Mouse (Mus musculus): ENCODE results near the gene Stab1. TPM values are rescaled to one million over a fixed set of nuclear protein-coding genes. Genes with fewer than 3 reads are reported as not detected.

Stab1 gene
- polyA plus RNA-seq, 1 experiment: 11.7 TPM

DNA sequence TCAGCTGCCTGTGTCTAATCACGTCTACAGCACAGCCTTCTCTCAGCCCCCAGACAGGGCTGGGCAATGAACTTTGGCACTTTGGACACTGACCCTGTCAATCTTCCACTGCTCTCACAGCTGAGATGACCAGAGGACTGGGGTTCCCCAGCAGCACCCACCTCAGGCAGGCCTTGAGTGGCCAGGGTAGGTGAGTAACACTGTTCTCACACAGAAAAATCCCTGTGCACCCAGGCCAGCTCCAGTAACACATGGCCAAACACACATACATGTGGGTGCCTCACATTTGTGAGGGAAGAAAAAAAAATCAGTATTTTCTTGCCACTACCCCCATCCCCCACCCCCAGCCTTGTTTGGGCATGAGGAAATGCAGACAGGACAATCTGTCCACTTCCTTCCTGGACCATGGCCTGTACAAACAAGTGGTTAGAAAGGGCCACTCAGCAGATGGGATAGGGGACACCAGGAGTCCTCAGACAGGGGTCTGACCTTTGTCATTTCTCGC lies 14.4 kb upstream of the Stab1 start:
- Histone ChIP-seq H3K9me3 (no peaks in the 10 kb centered on the region), H3K4me1 (peaks cover 58% of the 10 kb centered on the region), H3K36me3 (replicated peaks; ENCODE audit: low read length) (peaks cover 98% of the 10 kb centered on the region), H3K27me3 (replicated peaks) (no peaks in the 10 kb centered on the region), H3K4me3 (replicated peaks) (no peak overlapping the region)
- TF ChIP-seq FLI1 (IDR thresholded peaks at IDR 0.05; ENCODE audit: low read length): no peak
- no peak for TF ChIP-seq GATA1 (IDR thresholded peaks at IDR 0.05; ENCODE audit: borderline replicate concordance, low read length)

- Histone ChIP-seq H3K36me3 (replicated peaks; ENCODE audit: low read length) (peaks cover 98% of the 10 kb centered on the region), H3K9me3 (no peaks in the 10 kb centered on the region), H3K27me3 (replicated peaks) (no peaks in the 10 kb centered on the region), H3K4me3 (replicated peaks) (no peak overlapping the region), H3K4me1 (peaks cover 58% of the 10 kb centered on the region)
- TF ChIP-seq FLI1 (IDR thresholded peaks at IDR 0.05; ENCODE audit: low read length): no peak
These were observed 13.1 kb upstream of the Stab1 start for GRCm38 (mm10) chr14:31181512-31181911.

DNA sequence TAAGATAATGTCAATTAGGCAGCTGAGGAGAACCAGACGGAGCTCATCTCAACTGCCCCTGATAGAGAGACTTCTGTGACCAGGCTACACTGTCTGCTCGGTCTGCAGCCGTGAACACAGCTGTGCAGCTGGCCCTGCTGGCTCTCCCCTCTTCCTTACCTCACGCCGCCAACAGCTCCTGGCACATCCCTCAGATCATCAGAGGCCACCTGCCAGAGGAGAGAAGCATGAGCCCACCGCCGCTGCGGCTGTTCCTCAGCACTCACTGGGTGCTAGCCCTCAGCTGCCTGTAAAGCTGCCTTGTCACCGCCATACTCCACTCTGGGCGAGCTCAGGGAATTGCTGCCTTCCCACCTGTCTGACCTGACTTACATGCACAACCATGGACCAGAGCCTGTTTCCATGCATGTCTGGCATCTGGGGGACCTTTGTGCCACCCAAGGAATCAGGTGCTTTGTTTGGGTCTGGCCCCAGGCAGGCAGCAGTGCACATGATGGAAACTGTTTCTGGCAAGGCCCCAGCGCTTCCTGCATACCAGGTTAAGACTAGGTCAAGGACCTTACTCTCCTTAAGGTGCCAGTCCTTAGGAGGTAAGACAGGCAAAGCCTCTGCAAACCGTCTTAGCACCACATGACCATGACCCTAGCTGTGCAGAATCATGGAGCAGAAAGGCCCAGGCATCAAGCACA lies 11.4 kb upstream of the Stab1 start:
- Histone ChIP-seq H3K4me1 (peaks cover 64% of the 10 kb centered on the region), H3K36me3 (replicated peaks; ENCODE audit: low read length) (peaks cover 98% of the 10 kb centered on the region), H3K9me3 (no peaks in the 10 kb centered on the region), H3K4me3 (replicated peaks) (no peak overlapping the region), H3K27me3 (replicated peaks) (no peaks in the 10 kb centered on the region)
- TF ChIP-seq FLI1 (IDR thresholded peaks at IDR 0.05; ENCODE audit: low read length) (no peak), GATA1 (IDR thresholded peaks at IDR 0.05; ENCODE audit: borderline replicate concordance, low read length) (no peak)

- Histone ChIP-seq H3K27me3 (replicated peaks) (no peaks in the 10 kb centered on the region), H3K4me1 (peaks cover 56% of the 10 kb centered on the region), H3K9me3 (no peaks in the 10 kb centered on the region), H3K4me3 (replicated peaks) (no peak overlapping the region), H3K36me3 (replicated peaks; ENCODE audit: low read length) (peaks cover 98% of the 10 kb centered on the region)
- TF ChIP-seq GATA1 (IDR thresholded peaks at IDR 0.05; ENCODE audit: borderline replicate concordance, low read length): no peak
- TF ChIP-seq FLI1 (IDR thresholded peaks at IDR 0.05; ENCODE audit: low read length): no peak
These were observed 9.3 kb upstream of the Stab1 start for GRCm38 (mm10) chr14:31177715-31178114.

DNA sequence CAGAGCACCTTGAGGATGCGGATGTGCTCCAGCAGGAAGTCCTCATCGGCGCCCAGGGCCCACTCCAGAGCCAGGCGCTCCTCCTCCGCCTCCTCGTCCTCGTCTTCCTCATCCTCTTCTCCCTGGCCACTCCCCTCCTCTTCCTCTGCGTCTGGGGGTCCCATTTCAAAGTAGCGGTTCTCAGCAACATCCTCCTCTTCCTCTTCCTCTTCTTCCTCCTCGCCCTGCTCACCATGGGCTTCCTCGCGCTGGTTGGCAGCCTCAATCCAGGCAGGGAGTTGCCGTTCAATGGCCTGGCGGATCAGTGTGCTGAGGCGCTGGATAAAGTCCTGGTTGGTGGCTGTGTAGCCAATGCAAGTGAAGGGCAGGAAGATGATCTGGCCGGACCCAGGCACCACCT lies 8.8 kb upstream of the Stab1 start:
- Histone ChIP-seq H3K4me1 (peaks cover 56% of the 10 kb centered on the region), H3K9me3 (no peaks in the 10 kb centered on the region), H3K4me3 (replicated peaks) (no peak overlapping the region), H3K27me3 (replicated peaks) (no peaks in the 10 kb centered on the region), H3K36me3 (replicated peaks; ENCODE audit: low read length) (peaks cover 98% of the 10 kb centered on the region)
- TF ChIP-seq GATA1 (IDR thresholded peaks at IDR 0.05; ENCODE audit: borderline replicate concordance, low read length) (no peak), FLI1 (IDR thresholded peaks at IDR 0.05; ENCODE audit: low read length) (no peak)

GRCm38 (mm10) chr14:31173537-31173936 lies 5.1 kb upstream of the Stab1 start:
- H3K4me3 ChIP-seq (replicated peaks): no peak overlapping the region
- H3K9me3 ChIP-seq: no peaks in the 10 kb centered on the region
- peaks cover 4% of the 10 kb centered on the region for H3K27me3 ChIP-seq (replicated peaks)
- TF ChIP-seq FLI1 (IDR thresholded peaks at IDR 0.05; ENCODE audit: low read length) (no peak), GATA1 (IDR thresholded peaks at IDR 0.05; ENCODE audit: borderline replicate concordance, low read length) (no peak)
- H3K4me1 ChIP-seq: peaks cover 75% of the 10 kb centered on the region
- peaks cover 85% of the 10 kb centered on the region for H3K36me3 ChIP-seq (replicated peaks; ENCODE audit: low read length)

DNA sequence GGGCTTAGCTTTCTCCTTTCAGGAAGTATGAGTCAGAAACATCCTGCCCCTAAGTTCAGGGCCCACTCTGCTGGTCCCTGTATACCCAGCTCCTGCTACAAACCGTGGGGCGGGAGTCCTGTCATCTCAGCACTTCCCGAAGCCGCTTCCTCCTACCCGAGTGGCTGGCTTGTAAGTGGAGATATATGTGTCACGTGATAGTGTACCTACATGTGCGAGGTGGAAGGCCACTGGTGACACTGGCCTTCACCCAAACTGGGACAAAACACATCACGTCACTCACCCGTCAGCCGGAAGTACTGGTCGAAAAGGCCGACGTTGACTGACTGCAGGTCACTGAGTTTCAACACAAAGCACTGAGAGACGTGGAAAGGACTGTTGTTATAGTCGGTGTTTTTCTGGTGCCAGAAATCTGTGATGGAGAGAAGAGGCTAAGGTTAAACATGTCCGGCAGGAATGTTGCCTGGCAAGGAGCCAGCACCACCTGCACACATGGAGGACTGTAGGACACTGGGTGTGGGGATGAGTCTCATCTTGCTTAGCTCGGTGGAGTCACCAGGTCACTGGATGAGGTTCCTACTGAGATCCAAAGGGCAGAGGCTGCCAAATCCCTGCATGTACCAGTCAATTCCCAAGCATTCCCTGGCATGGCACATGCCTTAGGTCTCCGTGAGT lies 4.5 kb upstream of the Stab1 start:
- peaks cover 81% of the 10 kb centered on the region for H3K4me1 ChIP-seq
- no peak overlapping the region for H3K4me3 ChIP-seq (replicated peaks)
- peaks cover 10% of the 10 kb centered on the region for H3K27me3 ChIP-seq (replicated peaks)
- no peaks in the 10 kb centered on the region for H3K9me3 ChIP-seq
- TF ChIP-seq GATA1 (IDR thresholded peaks at IDR 0.05; ENCODE audit: borderline replicate concordance, low read length): no peak
- TF ChIP-seq FLI1 (IDR thresholded peaks at IDR 0.05; ENCODE audit: low read length): no peak
- peaks cover 80% of the 10 kb centered on the region for H3K36me3 ChIP-seq (replicated peaks; ENCODE audit: low read length)

DNA sequence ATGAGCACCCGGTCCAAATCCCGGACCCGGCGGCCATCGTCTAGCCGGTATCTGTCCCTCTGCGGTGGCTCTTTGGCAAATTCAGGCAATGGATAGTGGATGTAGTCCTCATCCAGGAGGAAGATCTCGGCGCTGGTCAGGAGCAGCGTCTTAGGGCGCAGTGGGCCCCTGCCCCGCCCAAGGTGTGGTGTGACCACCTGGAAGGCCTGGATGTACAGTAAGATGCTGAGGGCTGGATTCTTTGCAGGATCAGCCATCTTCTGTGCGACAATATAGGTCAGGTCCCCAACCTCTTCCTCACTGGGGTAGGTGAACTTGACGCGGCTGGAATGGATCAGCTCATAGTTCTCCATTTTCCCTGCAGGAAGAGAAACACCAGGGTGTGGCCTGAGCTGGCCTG lies 3.4 kb upstream of the Stab1 start:
- peaks cover 87% of the 10 kb centered on the region for H3K4me1 ChIP-seq
- TF ChIP-seq FLI1 (IDR thresholded peaks at IDR 0.05; ENCODE audit: low read length): no peak
- TF ChIP-seq GATA1 (IDR thresholded peaks at IDR 0.05; ENCODE audit: borderline replicate concordance, low read length): no peak
- H3K4me3 ChIP-seq (replicated peaks): no peak overlapping the region
- H3K36me3 ChIP-seq (replicated peaks; ENCODE audit: low read length): peaks cover 69% of the 10 kb centered on the region
- H3K27me3 ChIP-seq (replicated peaks): peaks cover 21% of the 10 kb centered on the region
- no peaks in the 10 kb centered on the region for H3K9me3 ChIP-seq

DNA sequence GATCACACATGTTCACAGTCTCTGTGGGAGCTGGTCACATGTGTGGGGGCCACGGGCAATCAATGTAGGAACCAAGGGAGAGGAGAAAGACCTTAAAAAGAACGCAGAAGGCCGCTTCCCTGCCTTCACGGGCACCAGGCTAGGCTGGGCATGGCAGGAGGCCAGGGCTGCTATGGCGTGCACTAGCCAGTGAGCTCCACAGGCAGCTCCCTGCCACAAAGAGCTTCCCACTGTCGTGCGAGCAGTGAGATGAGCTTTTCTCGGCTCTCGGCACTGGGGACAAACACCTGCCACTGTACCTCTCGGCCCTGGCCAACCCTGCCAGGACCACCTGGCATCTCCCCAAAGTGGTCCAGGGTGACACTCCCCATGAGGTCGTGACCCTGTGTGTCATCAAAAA lies 2.9 kb upstream of the Stab1 start:
- Histone ChIP-seq H3K27me3 (replicated peaks) (peaks cover 26% of the 10 kb centered on the region), H3K36me3 (replicated peaks; ENCODE audit: low read length) (peaks cover 65% of the 10 kb centered on the region), H3K4me1 (peaks cover 87% of the 10 kb centered on the region), H3K9me3 (no peaks in the 10 kb centered on the region), H3K4me3 (replicated peaks) (no peak overlapping the region)
- TF ChIP-seq FLI1 (IDR thresholded peaks at IDR 0.05; ENCODE audit: low read length) (no peak), GATA1 (IDR thresholded peaks at IDR 0.05; ENCODE audit: borderline replicate concordance, low read length) (no peak)

GRCm38 (mm10) chr14:31170963-31171362 lies 2.5 kb upstream of the Stab1 start:
- H3K27me3 ChIP-seq (replicated peaks): peaks cover 30% of the 10 kb centered on the region
- peaks cover 87% of the 10 kb centered on the region for H3K4me1 ChIP-seq
- H3K4me3 ChIP-seq (replicated peaks): no peak overlapping the region
- peaks cover 61% of the 10 kb centered on the region for H3K36me3 ChIP-seq (replicated peaks; ENCODE audit: low read length)
- no peaks in the 10 kb centered on the region for H3K9me3 ChIP-seq
- TF ChIP-seq FLI1 (IDR thresholded peaks at IDR 0.05; ENCODE audit: low read length): no peak
- no peak for TF ChIP-seq GATA1 (IDR thresholded peaks at IDR 0.05; ENCODE audit: borderline replicate concordance, low read length)
